ENCODE assay signal across 8 mouse cellular contexts in the genomic region with DNA sequence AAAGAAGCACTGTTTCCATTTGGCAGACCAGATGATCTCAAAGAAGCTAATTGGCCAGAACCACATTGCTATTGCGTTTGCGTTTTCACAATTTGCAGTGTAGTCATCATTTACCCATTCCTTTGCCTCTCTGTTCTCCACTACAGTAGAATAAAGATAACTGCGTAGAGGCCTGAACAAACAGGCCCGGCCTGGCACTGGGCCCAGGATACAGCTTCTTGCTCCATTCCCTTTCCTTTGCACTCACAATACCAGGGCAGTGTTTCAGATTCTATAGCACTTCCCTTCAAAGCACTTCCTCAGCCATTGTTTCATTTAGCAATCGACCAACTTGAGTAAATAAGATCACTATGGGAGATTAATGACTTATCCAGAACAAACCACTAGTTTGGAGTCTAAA. TPM values are rescaled to one million over a fixed set of nuclear protein-coding genes. Genes with fewer than 3 reads are reported as not detected.
DNase-seq lines count a peak whose midpoint lies in the region; ATAC-seq and TF ChIP-seq lines count a peak whose summit lies in the region.

No protein-coding gene starts in this region.

- no peaks in the 10 kb centered on the region for H3K27me3 ChIP-seq in liver, embryonic 14.5 days (ENCODE audit: control insufficient read depth, insufficient read depth, low read length)
- H3K27me3 ChIP-seq in liver, embryonic 11.5 days (replicated peaks; ENCODE audit: control insufficient read depth, insufficient read depth, low read length) = no peaks in the 10 kb centered on the region
- no peaks in the 10 kb centered on the region for H3K27me3 ChIP-seq in lung, embryonic 16.5 days (ENCODE audit: control insufficient read depth, insufficient read depth, low read depth, low read length)
- H3K27me3 ChIP-seq in midbrain, embryonic 10.5 days (ENCODE audit: low read depth, poor library complexity, severe bottlenecking) = no peaks in the 10 kb centered on the region

- H3K27ac ChIP-seq in liver, embryonic 14.5 days = no peak overlapping the region
- H3K27ac ChIP-seq in liver, embryonic 11.5 days (ENCODE audit: low read depth, low read length) = no peak overlapping the region
- H3K27ac ChIP-seq in lung, embryonic 16.5 days (ENCODE audit: low read length) = no peak overlapping the region
- H3K27ac ChIP-seq in midbrain, embryonic 10.5 days (replicated peaks) = no peak overlapping the region

- H3K4me1 ChIP-seq in liver, embryonic 14.5 days (replicated peaks; ENCODE audit: control insufficient read depth in 2 of 2, insufficient read depth in 2 of 2, low read length in 1 of 2) = no peaks in the 10 kb centered on the region
- H3K4me1 ChIP-seq in liver, embryonic 11.5 days (replicated peaks; ENCODE audit: control insufficient read depth, insufficient read depth, low read length) = no peaks in the 10 kb centered on the region
- H3K4me1 ChIP-seq in lung, embryonic 16.5 days (replicated peaks; ENCODE audit: control insufficient read depth, insufficient read depth, low read length) = no peaks in the 10 kb centered on the region
- no peaks in the 10 kb centered on the region for H3K4me1 ChIP-seq in midbrain, embryonic 10.5 days

- 82% methylated on average over 5 of the region's 5 CpGs for WGBS in liver, embryonic 14.5 days (ENCODE audit: insufficient replicate concordance)
- 90% methylated on average over 5 of the region's 5 CpGs for WGBS in liver, embryonic 11.5 days
- 61% methylated on average over 5 of the region's 5 CpGs for WGBS in lung, embryonic 16.5 days
- 94% methylated on average over 5 of the region's 5 CpGs for WGBS in midbrain, embryonic 10.5 days

- TF ChIP-seq EP300 in liver, embryonic 14.5 days (IDR thresholded peaks at IDR 0.05; ENCODE audit: low read depth) = no peak

- DNase-seq in liver, embryonic 14.5 days (ENCODE audit: low read depth in 3 of 3, low spot score in 3 of 3) = peak in 2 of 3 experiments; percentile 18 to 24
- DNase-seq in liver, embryonic 11.5 days (ENCODE audit: low spot score) = no peak
- peak; percentile 19 for DNase-seq in brain, adult 2 months (ENCODE audit: low read depth, low spot score)
- DNase-seq in heart, adult 8-10 months (ENCODE audit: low spot score) = peak; percentile 78
- DNase-seq in cerebellum, postnatal 14 days = no peak
- no peak for DNase-seq in midbrain, embryonic 10.5 days (ENCODE audit: low spot score)
- DNase-seq in neural tube, embryonic 10.5 days (ENCODE audit: extremely low spot score, low spot score) = no peak

- H3K9me3 ChIP-seq in liver, embryonic 14.5 days (ENCODE audit: control insufficient read depth, low read length) = no peaks in the 10 kb centered on the region
- no peaks in the 10 kb centered on the region for H3K9me3 ChIP-seq in liver, embryonic 11.5 days (ENCODE audit: control insufficient read depth, low read length)
- H3K9me3 ChIP-seq in lung, embryonic 16.5 days (ENCODE audit: control insufficient read depth, low read length) = no peaks in the 10 kb centered on the region
- H3K9me3 ChIP-seq in midbrain, embryonic 10.5 days (replicated peaks) = no peaks in the 10 kb centered on the region

- no peak for TF ChIP-seq CTCF in liver, embryonic 14.5 days (IDR thresholded peaks at IDR 0.05; ENCODE audit: low read depth)

- H3K36me3 ChIP-seq in liver, embryonic 14.5 days (replicated peaks; ENCODE audit: control insufficient read depth, insufficient read depth, low read depth) = peaks cover 36% of the 10 kb centered on the region
- H3K36me3 ChIP-seq in liver, embryonic 11.5 days (ENCODE audit: control insufficient read depth, insufficient read depth, low read length) = peaks cover 36% of the 10 kb centered on the region
- H3K36me3 ChIP-seq in lung, embryonic 16.5 days (ENCODE audit: control insufficient read depth, insufficient read depth, low read length) = peaks cover 24% of the 10 kb centered on the region
- H3K36me3 ChIP-seq in midbrain, embryonic 10.5 days = peaks cover 99% of the 10 kb centered on the region

- H3K4me3 ChIP-seq in liver, embryonic 14.5 days (ENCODE audit: insufficient read depth in 1 of 2, low read depth in 2 of 2, low read length in 2 of 2) = no peak overlapping the region
- no peak overlapping the region for H3K4me3 ChIP-seq in liver, embryonic 11.5 days (ENCODE audit: low read depth, low read length)
- no peak overlapping the region for H3K4me3 ChIP-seq in lung, embryonic 16.5 days (ENCODE audit: low read length)
- H3K4me3 ChIP-seq in midbrain, embryonic 10.5 days = no peak overlapping the region

- no peak for ATAC-seq in liver, embryonic 14.5 days (ENCODE audit: insufficient read depth)
- ATAC-seq in liver, embryonic 11.5 days (replicated peaks; ENCODE audit: low FRiP score) = no peak
- ATAC-seq in lung, embryonic 16.5 days (ENCODE audit: low read depth) = peak; percentile 76

- H3K4me2 ChIP-seq in liver, embryonic 14.5 days (ENCODE audit: low read depth) = no peak overlapping the region
- no peak overlapping the region for H3K4me2 ChIP-seq in liver, embryonic 11.5 days
- H3K4me2 ChIP-seq in lung, embryonic 16.5 days (ENCODE audit: low read depth, low read length) = no peak overlapping the region

- H3K9ac ChIP-seq in liver, embryonic 14.5 days (replicated peaks) = no peak overlapping the region
- no peak overlapping the region for H3K9ac ChIP-seq in liver, embryonic 11.5 days (ENCODE audit: low read depth, low read length)
- H3K9ac ChIP-seq in lung, embryonic 16.5 days (ENCODE audit: low read length) = no peak overlapping the region

RNA-seq across cellular contexts. Expression of gene Ucp3, which starts 41.7 kb away (rescaled TPM):
- 0.02 TPM in 1 of 2 replicates, not detected in the other for polyA plus RNA-seq in liver, embryonic 14.5 days (2012; rRNA removed)
- polyA plus RNA-seq in liver, embryonic 14.5 days (2014; fragmentation: Nextera tagmentation; extraction: Ambion mirVana) = not detected in 2 replicates
- polyA plus RNA-seq in liver, embryonic 11.5 days (2014; fragmentation: Nextera tagmentation; extraction: Ambion mirVana) = not detected in 2 replicates
- 10 to 100 TPM; 20.7 to 55.8 (median 48.5) TPM for total RNA-seq in heart, adult 8-10 months (2022)
- polyA plus RNA-seq in lung, embryonic 16.5 days (2015; fragmentation: Nextera tagmentation; extraction: Ambion mirVana) = 0.09 TPM in 1 of 2 replicates, not detected in the other
- not detected in 2 replicates for polyA plus RNA-seq in midbrain, embryonic 10.5 days (2016; fragmentation: Nextera tagmentation; extraction: Ambion mirVana)

RNA-seq across cellular contexts. Expression of gene Ppme1, which starts 59.0 kb away (rescaled TPM):
- polyA plus RNA-seq in liver, embryonic 14.5 days (2012; rRNA removed) = 20.4 and 26.9 TPM in 2 replicates
- 18.9 and 21.4 TPM in 2 replicates for polyA plus RNA-seq in liver, embryonic 14.5 days (2014; fragmentation: Nextera tagmentation; extraction: Ambion mirVana)
- 56.4 and 56.5 TPM in 2 replicates for polyA plus RNA-seq in liver, embryonic 11.5 days (2014; fragmentation: Nextera tagmentation; extraction: Ambion mirVana)
- total RNA-seq in heart, adult 8-10 months (2022) = 10 to 100 TPM; 36.0 to 38.6 (median 36.9) TPM
- polyA plus RNA-seq in lung, embryonic 16.5 days (2015; fragmentation: Nextera tagmentation; extraction: Ambion mirVana) = 55.8 and 57.6 TPM in 2 replicates
- 96.9 and 111 TPM in 2 replicates for polyA plus RNA-seq in midbrain, embryonic 10.5 days (2016; fragmentation: Nextera tagmentation; extraction: Ambion mirVana)

RNA-seq across cellular contexts. Expression of gene C2cd3, which starts 59.1 kb away (rescaled TPM):
- 9.1 and 9.2 TPM in 2 replicates for polyA plus RNA-seq in liver, embryonic 14.5 days (2012; rRNA removed)
- 10.2 and 12.2 TPM in 2 replicates for polyA plus RNA-seq in liver, embryonic 14.5 days (2014; fragmentation: Nextera tagmentation; extraction: Ambion mirVana)
- 25.3 and 28.2 TPM in 2 replicates for polyA plus RNA-seq in liver, embryonic 11.5 days (2014; fragmentation: Nextera tagmentation; extraction: Ambion mirVana)
- 1 to 10 TPM; 7.5 to 9.7 (median 8.5) TPM for total RNA-seq in heart, adult 8-10 months (2022)
- 23.1 and 24.6 TPM in 2 replicates for polyA plus RNA-seq in lung, embryonic 16.5 days (2015; fragmentation: Nextera tagmentation; extraction: Ambion mirVana)
- 30.7 and 32.8 TPM in 2 replicates for polyA plus RNA-seq in midbrain, embryonic 10.5 days (2016; fragmentation: Nextera tagmentation; extraction: Ambion mirVana)

Comparison
In these comparisons a context has a peak if more than half of its experiments do, and no peak if none do; other contexts are left out.
1. DNase-seq: peak in liver, embryonic 14.5 days (2 of 3), brain, adult 2 months (single experiment) and heart, adult 8-10 months (single experiment); none in liver, embryonic 11.5 days (single experiment), cerebellum, postnatal 14 days (0 of 2), midbrain, embryonic 10.5 days (single experiment) and neural tube, embryonic 10.5 days (single experiment).